Mouse (Mus musculus) liver, embryonic 18 days (tissue): Measurements from ENCODE around the gene Scube1. TPM values are rescaled to one million over a fixed set of nuclear protein-coding genes. Genes with fewer than 3 reads are reported as not detected.

Experiments
- polyA plus RNA-seq: library from polyadenylated mRNA; depleted of rRNA; stranded (reverse); fragments of >200 nt; gene quantifications from 2 replicates; pipeline ENCODE4 v1.2.3, GENCODE M21; 2012; rRNA removed

Scube1 gene
- polyA plus RNA-seq, result 0.16 and 0.21 TPM in 2 replicates

GRCm38 (mm10) chr15:83724886-83725269, at the start of gene Scube1:
TSS of gene Scube1 (minus strand) at chr15:83725021.

DNA sequence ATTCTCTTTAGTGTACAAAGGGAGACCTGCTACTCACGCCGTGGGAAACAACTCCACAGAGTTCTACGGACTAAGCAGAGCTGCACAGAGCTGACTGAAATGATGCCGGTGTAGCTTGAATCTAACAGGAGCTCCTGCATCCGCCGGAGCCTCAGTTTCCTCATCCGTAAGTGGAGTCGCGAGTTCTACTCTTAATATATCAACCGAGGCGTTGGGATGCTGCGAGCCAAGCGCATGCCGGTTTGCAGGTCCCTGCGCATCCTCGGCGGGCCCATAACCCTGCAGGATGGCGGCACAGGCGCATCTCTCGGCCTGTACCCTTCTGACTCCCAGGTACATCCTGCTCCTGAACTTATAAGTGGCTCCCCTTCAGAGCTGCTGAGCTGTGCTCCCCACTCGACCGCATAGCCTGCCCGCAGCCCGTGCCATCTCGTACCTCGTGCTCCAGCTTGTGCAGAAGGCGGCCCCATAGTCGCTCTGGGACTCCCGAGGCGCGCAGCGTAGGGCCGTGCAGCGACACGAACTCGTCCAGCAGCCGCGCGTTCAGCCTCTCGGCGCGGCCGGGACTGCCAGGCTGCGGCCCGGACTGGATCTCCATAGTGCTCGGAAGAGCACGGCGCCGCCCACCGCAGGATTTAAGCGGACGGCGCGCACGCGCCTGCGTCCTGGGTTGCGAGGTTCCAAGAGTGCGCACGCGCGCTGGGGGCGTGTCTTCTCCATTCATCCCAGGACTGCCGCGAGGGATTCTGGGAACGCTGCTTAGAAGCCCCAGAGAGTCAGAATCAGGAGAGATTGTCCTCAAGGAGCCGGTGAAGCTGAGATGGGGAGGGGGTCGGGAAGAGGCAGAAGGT, 130.1 kb downstream of the Scube1 start, which contains the start of gene Ttll12:
TSS of gene Ttll12 (minus strand) at position 645 of the 851 bp plus-strand sequence.

GRCm38 (mm10) chr15:83563327-83563856, 161.4 kb downstream of the Scube1 start, which contains the start of the genes Tspo and Mcat:
TSS of gene Tspo (plus strand) at chr15:83563592.
TSS of gene Mcat (minus strand) at chr15:83563787.

Other genes starting within 250 kb of the Scube1 start
- gene Ttll1, start 214.1 kb downstream of the Scube1 start, polyA plus RNA-seq, result 2.7 and 3.2 TPM in 2 replicates
- gene Bik, start 198.2 kb downstream of the Scube1 start, polyA plus RNA-seq, result 4.2 and 4.5 TPM in 2 replicates
- 88.0 and 93.4 TPM in 2 replicates for gene Tspo, start 161.4 kb downstream of the Scube1 start, polyA plus RNA-seq
- gene Mcat, start 161.2 kb downstream of the Scube1 start, polyA plus RNA-seq, result 12.0 and 12.9 TPM in 2 replicates
- gene Ttll12, start 129.9 kb downstream of the Scube1 start, polyA plus RNA-seq, result 11.5 and 12.5 TPM in 2 replicates
- not detected in 2 replicates for gene Mpped1, start 54.4 kb upstream of the Scube1 start, polyA plus RNA-seq